Mouse (Mus musculus) heart, embryonic 16.5 days (tissue): ENCODE measurements around the gene Stpg3. TPM values are rescaled to one million over a fixed set of nuclear protein-coding genes. Genes with fewer than 3 reads are reported as not detected.

Experiments used
- ATAC-seq: fragments of 200-750 bp; cut with Nextera tagmentation; replicated peaks from 2 replicates; pipeline ENCODE4 v1.8.0; 2017; ENCODE audit warnings: moderate number of reproducible peaks; ENCODE audit not compliant: insufficient read depth, low FRiP score; ENCODE audit errors: extremely low read depth
- H3K27ac ChIP-seq: fragments of 300-500 bp; sonication (generic); 2 replicates; pipeline ENCODE4 v1.5.1; 2014; ENCODE audit warnings: mild to moderate bottlenecking, low read length, control low read depth, moderate library complexity
- H3K27me3 ChIP-seq: fragments of 300-500 bp; sonication (generic); 2 replicates; pipeline ENCODE4 v1.6.1; 2014; ENCODE audit warnings: low read length, mixed read lengths; ENCODE audit not compliant: control insufficient read depth, insufficient read depth
- H3K36me3 ChIP-seq: fragments of 300-500 bp; sonication (generic); 2 replicates; pipeline ENCODE4 v1.6.1; 2014; ENCODE audit not compliant: control insufficient read depth, insufficient read depth
- H3K4me1 ChIP-seq: fragments of 300-500 bp; sonication (generic); 2 replicates; pipeline ENCODE4 v1.6.1; 2014; ENCODE audit warnings: low read length, mixed read lengths; ENCODE audit not compliant: control insufficient read depth, insufficient read depth
- H3K4me2 ChIP-seq: fragments of 300-500 bp; sonication (generic); 2 replicates; pipeline ENCODE4 v1.6.1; 2014; ENCODE audit warnings: low read depth, mild to moderate bottlenecking, control low read depth, low read length
- H3K4me3 ChIP-seq: fragments of 300-500 bp; sonication (generic); 2 replicates; pipeline ENCODE4 v1.5.1; 2014; ENCODE audit warnings: mild to moderate bottlenecking, control low read depth, low read length
- H3K9ac ChIP-seq: fragments of 300-500 bp; sonication (generic); 2 replicates; pipeline ENCODE4 v1.6.1; 2014; ENCODE audit warnings: low read length, control low read depth
- H3K9me3 ChIP-seq: fragments of 300-500 bp; sonication (generic); replicated peaks from 2 replicates; pipeline ENCODE4 v1.6.1; 2016; ENCODE audit warnings: low read length; ENCODE audit not compliant: control insufficient read depth
- whole genome bisulfite sequencing: fragments of 180-500 bp; shearing (Covaris S2); extraction: QIAGEN DNeasy Blood & Tissue Kit; methylation state at CpG from one replicate; pipeline ENCODE4 v1.1.7; 2014; 5-methylcytosine and 5-hydroxymethylcytosine counted together
- polyA plus RNA-seq: library from polyadenylated mRNA; unstranded; fragments of >200 nt; fragmentation: Nextera tagmentation; extraction: Ambion mirVana; gene quantifications from 2 replicates; pipeline ENCODE4 v1.2.1, GENCODE M21; 2015

Gene Stpg3
- polyA plus RNA-seq, 1 experiment from 2014 or later: not detected

GRCm38 (mm10) chr2:25240310-25240709 lies 25.9 kb upstream of the Stpg3 start:
- Histone ChIP-seq H3K9ac (peak overlapping the region; percentile 60), H3K27ac (0 out of 2 replicates have a peak overlapping the region, but pooled peaks have one; percentile 9), H3K4me3 (peak overlapping the region; percentile 49), H3K9me3 (no peaks in the 10 kb centered on the region), H3K4me2 (peak overlapping the region; percentile 71), H3K27me3 (peaks cover 20% of the 10 kb centered on the region; the same call in 1 of the 2 replicates), H3K4me1 (peaks cover 13% of the 10 kb centered on the region), H3K36me3 (no peaks in the 10 kb centered on the region; the same call in 1 of the 2 replicates)
- ATAC-seq: no peak
- WGBS: 57% methylated on average over 8 of the region's 8 CpGs

GRCm38 (mm10) chr2:25239766-25240165 lies 25.3 kb upstream of the Stpg3 start:
- H3K36me3 ChIP-seq: no peaks in the 10 kb centered on the region
- H3K9ac ChIP-seq: no peak overlapping the region
- H3K4me2 ChIP-seq: no peak overlapping the region
- no peak overlapping the region for H3K4me3 ChIP-seq
- ATAC-seq: no peak
- peaks cover 20% of the 10 kb centered on the region; the same call in 1 of the 2 replicates for H3K27me3 ChIP-seq
- no peaks in the 10 kb centered on the region for H3K9me3 ChIP-seq
- WGBS: 81% methylated on average over 3 of the region's 3 CpGs
- H3K4me1 ChIP-seq: peaks cover 13% of the 10 kb centered on the region
- no peak overlapping the region for H3K27ac ChIP-seq

- no peaks in the 10 kb centered on the region for H3K9me3 ChIP-seq
Measured at GRCm38 (mm10) chr2:25238106-25238505, 23.7 kb upstream of the Stpg3 start.

DNA sequence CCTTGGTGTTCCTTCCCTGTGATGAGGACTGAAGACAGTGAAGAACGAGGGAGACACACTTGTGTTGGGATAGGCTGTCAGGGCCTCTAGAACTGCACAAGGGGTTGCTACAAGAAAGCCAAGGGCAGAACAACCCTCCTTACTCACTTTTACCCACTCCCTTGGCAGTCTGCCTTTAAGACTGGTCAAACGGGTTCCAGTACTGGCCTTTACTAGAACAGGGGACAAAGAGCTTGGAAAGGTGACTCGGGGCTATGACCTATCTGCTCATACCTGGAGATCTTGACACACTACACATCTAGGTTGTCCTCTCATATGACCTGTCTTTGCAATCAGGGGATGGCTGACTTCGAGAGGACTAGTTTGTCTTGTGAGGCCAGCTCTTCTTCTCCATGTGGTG lies 23.1 kb upstream of the Stpg3 start:
- H3K27me3 ChIP-seq: peaks cover 14% of the 10 kb centered on the region; the same call in 1 of the 2 replicates
- H3K9me3 ChIP-seq: no peaks in the 10 kb centered on the region
- no peak overlapping the region for H3K9ac ChIP-seq
- no peak overlapping the region for H3K27ac ChIP-seq
- H3K4me1 ChIP-seq: peaks cover 13% of the 10 kb centered on the region
- H3K4me2 ChIP-seq: no peak overlapping the region
- ATAC-seq: no peak
- WGBS: 55% methylated on average over 4 of the region's 4 CpGs
- H3K4me3 ChIP-seq: no peak overlapping the region
- no peaks in the 10 kb centered on the region for H3K36me3 ChIP-seq

More at GRCm38 (mm10) chr2:25238106-25238505, 23.7 kb upstream of the Stpg3 start:
- no peak for ATAC-seq
- no peak overlapping the region for H3K9ac ChIP-seq
- no peak overlapping the region for H3K4me2 ChIP-seq
- no peaks in the 10 kb centered on the region for H3K36me3 ChIP-seq
- peaks cover 13% of the 10 kb centered on the region for H3K4me1 ChIP-seq
- no peak overlapping the region for H3K27ac ChIP-seq
- no peak overlapping the region for H3K4me3 ChIP-seq
- H3K27me3 ChIP-seq: peaks cover 16% of the 10 kb centered on the region; the same call in 1 of the 2 replicates

GRCm38 (mm10) chr2:25236614-25237013 lies 22.2 kb upstream of the Stpg3 start, which contains the start of gene Rnf224:
TSS of gene Rnf224 (minus strand) at chr2:25236787.
- Histone ChIP-seq H3K27ac (no peak within 1 kb of the TSS), H3K4me2 (no peak within 1 kb of the TSS), H3K4me1 (peaks cover 8% of the 10 kb centered on the region), H3K36me3 (no peaks in the 10 kb centered on the region), H3K9ac (no peak within 1 kb of the TSS), H3K4me3 (no peak within 1 kb of the TSS), H3K27me3 (peaks cover 10% of the 10 kb centered on the region; the same call in 1 of the 2 replicates), H3K9me3 (no peaks in the 10 kb centered on the region)
- 18% methylated on average over 8 of the region's 8 CpGs for WGBS
- no peak for ATAC-seq

- no peaks in the 10 kb centered on the region for H3K36me3 ChIP-seq
- H3K4me2 ChIP-seq: no peak overlapping the region
- H3K4me1 ChIP-seq: no peaks in the 10 kb centered on the region
- no peak overlapping the region for H3K4me3 ChIP-seq
- H3K9me3 ChIP-seq: no peaks in the 10 kb centered on the region
- H3K27me3 ChIP-seq: peaks cover 6% of the 10 kb centered on the region; the same call in 1 of the 2 replicates
- no peak overlapping the region for H3K9ac ChIP-seq
- no peak for ATAC-seq
- no peak overlapping the region for H3K27ac ChIP-seq
- 57% methylated on average over 5 of the region's 5 CpGs for WGBS
Measured at GRCm38 (mm10) chr2:25234551-25235220, 20.2 kb upstream of the Stpg3 start.

- H3K4me2 ChIP-seq: no peak within 1 kb of the TSS
- no peak for ATAC-seq
- peaks cover 6% of the 10 kb centered on the region; the same call in 1 of the 2 replicates for H3K27me3 ChIP-seq
- no peak within 1 kb of the TSS for H3K4me3 ChIP-seq
- H3K9ac ChIP-seq: no peak within 1 kb of the TSS
- H3K4me1 ChIP-seq: no peaks in the 10 kb centered on the region
- H3K27ac ChIP-seq: no peak within 1 kb of the TSS
- no peaks in the 10 kb centered on the region for H3K9me3 ChIP-seq
- no peaks in the 10 kb centered on the region for H3K36me3 ChIP-seq
- 82% methylated on average over 3 of the region's 3 CpGs for WGBS
Measured at GRCm38 (mm10) chr2:25234050-25234449, 19.6 kb upstream of the Stpg3 start, which contains the start of gene Slc34a3. TSS of gene Slc34a3 (minus strand) at chr2:25234364.

DNA sequence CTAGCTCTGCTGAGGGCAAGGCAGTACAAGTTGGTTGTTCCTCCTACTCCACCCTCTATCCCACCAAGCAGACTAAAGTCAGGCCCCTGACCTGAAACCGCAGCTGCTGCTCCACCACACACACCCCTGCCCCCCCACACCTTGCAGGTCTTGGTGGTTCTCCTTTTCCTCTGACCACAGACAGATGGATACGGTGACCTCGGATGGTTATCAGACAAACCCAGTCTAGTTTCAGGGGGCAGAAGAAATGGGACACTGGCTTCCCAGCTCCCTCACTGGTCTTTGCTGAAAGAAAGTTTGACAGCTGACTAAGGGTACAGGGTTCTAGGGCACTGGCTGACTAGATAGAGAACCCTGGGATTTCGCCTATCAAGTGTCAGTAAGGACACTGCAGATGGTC lies 19.0 kb upstream of the Stpg3 start:
- Histone ChIP-seq H3K4me3 (no peak overlapping the region), H3K4me2 (no peak overlapping the region), H3K27me3 (peaks cover 6% of the 10 kb centered on the region; the same call in 1 of the 2 replicates), H3K4me1 (no peaks in the 10 kb centered on the region), H3K9me3 (no peaks in the 10 kb centered on the region), H3K9ac (no peak overlapping the region), H3K27ac (no peak overlapping the region), H3K36me3 (no peaks in the 10 kb centered on the region)
- 75% methylated on average over 4 of the region's 4 CpGs for WGBS
- no peak for ATAC-seq

GRCm38 (mm10) chr2:25231038-25231437 lies 16.6 kb upstream of the Stpg3 start:
- Histone ChIP-seq H3K4me3 (no peak overlapping the region), H3K36me3 (no peaks in the 10 kb centered on the region), H3K27ac (no peak overlapping the region), H3K4me2 (no peak overlapping the region), H3K9me3 (no peaks in the 10 kb centered on the region), H3K9ac (no peak overlapping the region), H3K4me1 (no peaks in the 10 kb centered on the region), H3K27me3 (peaks cover 6% of the 10 kb centered on the region; the same call in 1 of the 2 replicates)
- no peak for ATAC-seq
- 56% methylated on average over 12 of the region's 12 CpGs for WGBS
